Mouse (Mus musculus) forebrain, embryonic 15.5 days (tissue): Measurements from ENCODE around the gene Golph3. TPM values are rescaled to one million over a fixed set of nuclear protein-coding genes. Genes with fewer than 3 reads are reported as not detected.

Source experiments
- ATAC-seq: fragments of 200-750 bp; cut with Nextera tagmentation; replicated peaks from 2 replicates; pipeline ENCODE4 v1.8.0; 2017; ENCODE audit warnings: mild to moderate bottlenecking, moderate TSS enrichment, moderate library complexity
- H3K27ac ChIP-seq: fragments of 300-500 bp; sonication (generic); replicated peaks from 2 replicates; pipeline ENCODE4 v1.5.1; 2015; ENCODE audit warnings: mild to moderate bottlenecking, inconsistent platforms
- H3K27me3 ChIP-seq: fragments of 300-500 bp; sonication (generic); 2 replicates; pipeline ENCODE4 v1.6.1; 2015; ENCODE audit warnings: inconsistent platforms
- H3K36me3 ChIP-seq: fragments of 300-500 bp; sonication (generic); 2 replicates; pipeline ENCODE4 v1.6.1; 2015; ENCODE audit warnings: mild to moderate bottlenecking, inconsistent platforms
- H3K4me1 ChIP-seq: fragments of 300-500 bp; sonication (generic); 2 replicates; pipeline ENCODE4 v1.6.1; 2015; ENCODE audit warnings: inconsistent platforms
- H3K4me2 ChIP-seq: fragments of 300-500 bp; sonication (generic); replicated peaks from 2 replicates; pipeline ENCODE4 v1.6.1; 2015; ENCODE audit warnings: mild to moderate bottlenecking, inconsistent platforms
- H3K4me3 ChIP-seq: fragments of 300-500 bp; sonication (generic); 2 replicates; pipeline ENCODE4 v1.5.1; 2015; ENCODE audit warnings: mild to moderate bottlenecking, inconsistent platforms
- H3K9ac ChIP-seq: fragments of 300-500 bp; sonication (generic); replicated peaks from 2 replicates; pipeline ENCODE4 v1.6.1; 2015; ENCODE audit warnings: mild to moderate bottlenecking, inconsistent platforms
- H3K9me3 ChIP-seq: fragments of 300-500 bp; sonication (generic); 2 replicates; pipeline ENCODE4 v1.6.1; 2016; ENCODE audit warnings: inconsistent platforms
- WGBS: fragments of 180-500 bp; shearing (Covaris S2); methylation state at CpG from one replicate; pipeline ENCODE4 v1.1.7; 2015; ENCODE audit warnings: mixed read lengths; 5-methylcytosine and 5-hydroxymethylcytosine counted together
- polyA plus RNA-seq: library from polyadenylated mRNA; unstranded; fragments of >200 nt; fragmentation: Nextera tagmentation; extraction: Ambion mirVana; gene quantifications from 2 replicates; pipeline ENCODE4 v1.2.1, GENCODE M21; 2015

Golph3 gene
- polyA plus RNA-seq, 1 experiment from 2014 or later: 74.2 TPM

- Histone ChIP-seq H3K4me1 (no peaks in the 10 kb centered on the region), H3K4me3 (no peak overlapping the region), H3K9ac (no peak overlapping the region), H3K27ac (no peak overlapping the region), H3K27me3 (no peaks in the 10 kb centered on the region), H3K9me3 (no peaks in the 10 kb centered on the region), H3K4me2 (no peak overlapping the region), H3K36me3 (no peaks in the 10 kb centered on the region)
- ATAC-seq: no peak
- 80% methylated on average over 5 of the region's 6 CpGs for WGBS
Observed at GRCm38 (mm10) chr15:12301771-12302170, 19.5 kb upstream of the Golph3 start.

- no peak for ATAC-seq
- WGBS: 77% methylated on average over 8 of the region's 8 CpGs
- H3K27me3 ChIP-seq: no peaks in the 10 kb centered on the region
- H3K4me2 ChIP-seq: no peak overlapping the region
- H3K9me3 ChIP-seq: no peaks in the 10 kb centered on the region
- H3K4me3 ChIP-seq: no peak overlapping the region
- no peaks in the 10 kb centered on the region for H3K4me1 ChIP-seq
- H3K36me3 ChIP-seq: no peaks in the 10 kb centered on the region
- H3K9ac ChIP-seq: no peak overlapping the region
- no peak overlapping the region for H3K27ac ChIP-seq
Observed at GRCm38 (mm10) chr15:12306188-12307071, 14.8 kb upstream of the Golph3 start.

GRCm38 (mm10) chr15:12307114-12307513 is 14.1 kb upstream of the Golph3 start:
- no peak overlapping the region for H3K4me2 ChIP-seq
- ATAC-seq: no peak
- WGBS: 76% methylated on average over 4 of the region's 4 CpGs

GRCm38 (mm10) chr15:12308539-12308938 is 12.7 kb upstream of the Golph3 start:
- Histone ChIP-seq H3K9me3 (no peaks in the 10 kb centered on the region), H3K27me3 (no peaks in the 10 kb centered on the region), H3K9ac (no peak overlapping the region), H3K27ac (no peak overlapping the region), H3K4me3 (no peak overlapping the region), H3K4me1 (no peaks in the 10 kb centered on the region), H3K4me2 (no peak overlapping the region), H3K36me3 (no peaks in the 10 kb centered on the region)
- 85% methylated on average over 5 of the region's 5 CpGs for WGBS
- no peak for ATAC-seq

More at GRCm38 (mm10) chr15:12307114-12307513, 14.1 kb upstream of the Golph3 start:
- H3K4me3 ChIP-seq: no peak overlapping the region
- H3K9ac ChIP-seq: no peak overlapping the region
- no peaks in the 10 kb centered on the region for H3K36me3 ChIP-seq
- H3K27me3 ChIP-seq: no peaks in the 10 kb centered on the region
- H3K9me3 ChIP-seq: no peaks in the 10 kb centered on the region
- H3K27ac ChIP-seq: no peak overlapping the region
- H3K4me1 ChIP-seq: no peaks in the 10 kb centered on the region

GRCm38 (mm10) chr15:12310676-12311075 is 10.6 kb upstream of the Golph3 start:
- no peak for ATAC-seq
- no peak overlapping the region for H3K27ac ChIP-seq
- 88% methylated on average over 4 of the region's 4 CpGs for WGBS
- H3K27me3 ChIP-seq: no peaks in the 10 kb centered on the region
- no peak overlapping the region for H3K4me2 ChIP-seq
- H3K36me3 ChIP-seq: no peaks in the 10 kb centered on the region
- H3K9ac ChIP-seq: no peak overlapping the region
- H3K4me3 ChIP-seq: no peak overlapping the region
- no peaks in the 10 kb centered on the region for H3K4me1 ChIP-seq
- no peaks in the 10 kb centered on the region for H3K9me3 ChIP-seq

GRCm38 (mm10) chr15:12311465-12311864 is 9.8 kb upstream of the Golph3 start:
- no peak overlapping the region for H3K27ac ChIP-seq
- no peaks in the 10 kb centered on the region for H3K36me3 ChIP-seq
- no peak overlapping the region for H3K4me3 ChIP-seq
- H3K4me2 ChIP-seq: no peak overlapping the region
- H3K9ac ChIP-seq: no peak overlapping the region
- H3K9me3 ChIP-seq: no peaks in the 10 kb centered on the region
- ATAC-seq: no peak
- no peaks in the 10 kb centered on the region for H3K4me1 ChIP-seq
- no peaks in the 10 kb centered on the region for H3K27me3 ChIP-seq
- WGBS: 86% methylated on average over 7 of the region's 7 CpGs

GRCm38 (mm10) chr15:12313255-12313654 is 8.0 kb upstream of the Golph3 start:
- H3K9me3 ChIP-seq: no peaks in the 10 kb centered on the region
- 28% methylated on average over 1 of the region's 1 CpGs for WGBS
- H3K36me3 ChIP-seq: no peaks in the 10 kb centered on the region
- H3K27me3 ChIP-seq: no peaks in the 10 kb centered on the region
- H3K27ac ChIP-seq: no peak overlapping the region
- no peak for ATAC-seq
- no peak overlapping the region for H3K4me2 ChIP-seq
- no peak overlapping the region for H3K4me3 ChIP-seq
- no peaks in the 10 kb centered on the region for H3K4me1 ChIP-seq
- no peak overlapping the region for H3K9ac ChIP-seq

- WGBS: 87% methylated on average over 5 of the region's 5 CpGs
- H3K9ac ChIP-seq: no peak overlapping the region
- no peak for ATAC-seq
- H3K4me1 ChIP-seq: no peaks in the 10 kb centered on the region
- H3K36me3 ChIP-seq: no peaks in the 10 kb centered on the region
- no peak overlapping the region for H3K27ac ChIP-seq
- no peak overlapping the region for H3K4me3 ChIP-seq
- no peaks in the 10 kb centered on the region for H3K27me3 ChIP-seq
- no peaks in the 10 kb centered on the region for H3K9me3 ChIP-seq
- H3K4me2 ChIP-seq: no peak overlapping the region
Observed at GRCm38 (mm10) chr15:12314584-12314983, 6.7 kb upstream of the Golph3 start.

GRCm38 (mm10) chr15:12315996-12316395 is 5.3 kb upstream of the Golph3 start:
- H3K4me1 ChIP-seq: peaks cover 5% of the 10 kb centered on the region; the same call in 1 of the 2 replicates
- no peaks in the 10 kb centered on the region for H3K9me3 ChIP-seq
- no peak overlapping the region for H3K4me3 ChIP-seq
- no peak for ATAC-seq
- no peaks in the 10 kb centered on the region for H3K36me3 ChIP-seq
- H3K9ac ChIP-seq: no peak overlapping the region
- 79% methylated on average over 2 of the region's 2 CpGs for WGBS
- peaks cover 4% of the 10 kb centered on the region; the same call in 1 of the 2 replicates for H3K27me3 ChIP-seq
- H3K4me2 ChIP-seq: no peak overlapping the region
- H3K27ac ChIP-seq: no peak overlapping the region

GRCm38 (mm10) chr15:12317290-12317689 is 4.0 kb upstream of the Golph3 start:
- Histone ChIP-seq H3K27ac (no peak overlapping the region), H3K36me3 (no peaks in the 10 kb centered on the region), H3K9ac (no peak overlapping the region), H3K27me3 (peaks cover 4% of the 10 kb centered on the region; the same call in 1 of the 2 replicates), H3K4me2 (no peak overlapping the region), H3K4me1 (peaks cover 5% of the 10 kb centered on the region; the same call in 1 of the 2 replicates), H3K9me3 (no peaks in the 10 kb centered on the region), H3K4me3 (no peak overlapping the region)
- WGBS: 92% methylated on average over 5 of the region's 5 CpGs
- no peak for ATAC-seq

- H3K27ac ChIP-seq: no peak overlapping the region
- no peak overlapping the region for H3K4me3 ChIP-seq
- peaks cover 15% of the 10 kb centered on the region for H3K4me1 ChIP-seq
- no peak overlapping the region for H3K9ac ChIP-seq
- no peaks in the 10 kb centered on the region for H3K9me3 ChIP-seq
- H3K4me2 ChIP-seq: no peak overlapping the region
- peaks cover 4% of the 10 kb centered on the region; the same call in 1 of the 2 replicates for H3K27me3 ChIP-seq
- no peak for ATAC-seq
- WGBS: 83% methylated on average over 8 of the region's 8 CpGs
- H3K36me3 ChIP-seq: no peaks in the 10 kb centered on the region
Observed at GRCm38 (mm10) chr15:12318451-12318850, 2.8 kb upstream of the Golph3 start.

GRCm38 (mm10) chr15:12319889-12320288 is 1.4 kb upstream of the Golph3 start:
- H3K9me3 ChIP-seq: no peaks in the 10 kb centered on the region
- peaks cover 4% of the 10 kb centered on the region; the same call in 1 of the 2 replicates for H3K27me3 ChIP-seq
- no peaks in the 10 kb centered on the region for H3K36me3 ChIP-seq
- 52% methylated on average over 5 of the region's 5 CpGs for WGBS
- no peak overlapping the region for H3K4me3 ChIP-seq
- H3K27ac ChIP-seq: no peak overlapping the region
- no peak overlapping the region for H3K9ac ChIP-seq
- ATAC-seq: no peak
- H3K4me1 ChIP-seq: peaks cover 25% of the 10 kb centered on the region
- no peak overlapping the region for H3K4me2 ChIP-seq
